Mouse (Mus musculus): ENCODE data around the gene Irx5.

DNA sequence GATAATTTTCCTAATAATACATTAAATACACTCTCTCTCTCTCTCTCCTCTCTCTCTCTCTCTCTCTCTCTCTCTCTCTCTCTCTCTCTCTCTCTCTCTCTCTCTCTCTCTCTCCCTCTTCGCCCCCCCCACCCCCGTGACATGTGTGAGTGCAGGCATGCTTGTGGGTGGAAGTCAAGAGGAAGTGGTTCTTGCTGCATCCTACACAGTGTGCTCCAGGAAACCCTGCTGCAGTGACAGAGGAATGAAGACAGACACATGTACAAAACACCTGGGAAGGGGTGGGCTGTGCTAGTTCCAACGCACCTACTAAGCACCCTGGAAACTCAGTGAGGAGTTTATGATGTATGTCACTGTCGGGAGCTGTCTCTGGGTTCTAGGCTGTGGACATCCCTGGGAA lies 28.2 kb upstream of the Irx5 start:
- TF ChIP-seq CTCF (IDR thresholded peaks at IDR 0.05; ENCODE audit: low read depth): no peak
- TF ChIP-seq EP300 (IDR thresholded peaks at IDR 0.05; ENCODE audit: low read depth): no peak
